Mouse (Mus musculus) adrenal gland, adult 8-10 months (tissue): ENCODE results near the gene Cacna1c. TPM values are rescaled to one million over a fixed set of nuclear protein-coding genes. Genes with fewer than 3 reads are reported as not detected.

Experiments used
- DNase-seq: peaks from one replicate; pipeline ENCODE4 v3.0.0; 2022
- total RNA-seq, 4 experiments: library from RNA; stranded (reverse); gene quantifications; 2 replicates each; pipeline ENCODE4 v1.2.4; 2022

Cacna1c gene
- total RNA-seq, 4 experiments from 2014 or later, result 97.1 to 218 (median 127) TPM

DNA sequence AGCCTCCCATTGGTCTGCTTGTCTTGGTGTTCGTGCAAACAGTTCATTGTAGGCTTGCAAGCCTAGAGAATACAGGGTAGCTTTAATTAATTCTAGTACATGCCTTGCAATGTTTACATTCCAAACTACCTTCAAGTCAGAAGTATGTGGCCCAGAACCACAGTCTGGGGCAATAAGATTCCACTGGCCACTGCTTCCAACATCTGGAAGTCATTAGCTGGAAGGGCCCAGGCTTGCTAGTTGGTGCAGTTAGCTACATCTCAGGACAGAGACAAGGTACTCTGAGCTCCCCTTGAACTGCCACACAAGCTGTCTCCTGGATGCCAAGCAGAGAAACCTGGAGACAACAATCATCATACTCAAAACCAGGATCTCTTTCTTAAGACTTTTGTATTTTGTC, 288.5 kb downstream of the Cacna1c start:
- no peak for DNase-seq

DNA sequence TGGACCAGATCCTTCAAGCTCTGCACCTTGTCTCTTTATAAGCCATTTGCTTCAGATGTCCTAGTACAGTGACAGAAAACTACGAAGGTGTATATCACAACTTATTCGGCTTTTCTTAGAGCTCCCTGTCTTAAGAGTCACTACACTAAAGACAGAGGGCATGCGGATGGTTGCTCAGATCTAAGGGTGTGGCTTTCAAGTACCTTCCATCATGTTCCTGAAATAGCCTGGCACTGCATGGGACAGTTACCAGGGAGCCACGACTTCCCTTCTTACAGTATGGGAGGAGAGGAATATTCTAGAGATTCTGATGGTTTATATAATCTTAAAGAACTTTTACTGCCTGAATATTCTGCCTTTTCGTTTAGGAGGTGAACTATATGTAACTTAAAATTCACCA, 289.3 kb downstream of the Cacna1c start:
- DNase-seq, result no peak

- no peak for DNase-seq
Measured at GRCm38 (mm10) chr6:118899688-118900087, 296.5 kb downstream of the Cacna1c start.

DNA sequence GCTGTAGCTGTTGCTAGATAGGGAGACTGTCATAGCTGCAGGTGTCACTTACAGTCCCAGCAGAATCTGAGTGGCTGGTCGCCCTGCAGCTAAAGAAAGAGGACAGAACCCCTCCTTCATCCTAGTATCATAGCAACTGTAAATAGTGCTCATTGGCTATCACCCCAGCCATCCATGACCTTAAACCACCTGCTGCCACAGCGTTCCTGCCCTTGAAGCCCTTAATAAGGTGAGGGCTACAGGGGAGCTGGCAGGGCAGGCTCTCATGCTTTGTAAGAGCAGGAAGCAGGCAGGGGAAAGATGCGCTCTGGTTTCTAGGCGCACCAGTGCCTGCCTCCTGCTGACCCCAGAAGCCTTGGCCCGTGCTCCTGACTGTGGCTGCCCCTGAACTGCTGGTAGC, 299.1 kb downstream of the Cacna1c start:
- DNase-seq, result no peak

- DNase-seq, result no peak
Measured at GRCm38 (mm10) chr6:118894043-118894442, 302.2 kb downstream of the Cacna1c start.

DNA sequence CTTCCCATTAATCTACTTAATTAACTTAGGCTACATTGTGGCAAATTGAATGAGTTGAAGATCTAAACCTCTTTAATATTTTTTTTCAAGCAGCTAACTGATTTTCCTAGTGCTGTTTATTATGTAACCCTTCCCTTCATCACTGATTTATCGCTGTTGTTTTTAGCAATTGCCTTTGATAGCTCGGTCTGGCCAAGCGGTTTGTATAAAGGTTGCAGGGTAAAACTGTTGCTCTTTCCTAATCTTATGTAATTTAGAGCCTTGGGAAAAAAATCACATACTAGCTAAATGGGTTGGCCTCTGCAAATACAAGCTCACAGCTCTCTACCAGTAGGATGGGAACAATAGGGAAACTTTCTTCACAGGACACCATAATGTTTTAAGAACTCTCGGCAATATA, 306.8 kb downstream of the Cacna1c start:
- peak; percentile 45 for DNase-seq

DNA sequence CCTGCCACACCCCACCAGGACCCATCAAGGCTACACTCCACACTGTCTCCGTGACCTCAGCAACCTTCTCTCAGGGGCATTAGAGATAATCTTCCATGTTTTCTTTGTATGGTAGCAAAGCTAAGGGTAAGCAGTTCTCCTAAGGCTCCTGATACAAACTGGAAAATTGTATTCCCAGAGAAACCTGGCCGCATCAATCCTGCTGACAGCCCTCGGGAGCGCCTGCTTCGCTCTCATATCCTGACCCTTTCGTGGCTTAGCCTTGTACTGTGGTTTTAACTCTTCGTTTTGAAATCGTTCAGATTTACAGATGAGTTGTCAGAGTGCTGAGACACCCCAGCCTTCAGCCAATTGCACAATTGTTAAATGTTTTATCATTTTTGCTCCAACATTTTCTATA, 309.2 kb downstream of the Cacna1c start:
- no peak for DNase-seq

- DNase-seq, result no peak
Measured at GRCm38 (mm10) chr6:118884961-118885360, 311.3 kb downstream of the Cacna1c start.

- DNase-seq, result peak; percentile 46
Measured at GRCm38 (mm10) chr6:118884073-118884551, 312.1 kb downstream of the Cacna1c start.

DNA sequence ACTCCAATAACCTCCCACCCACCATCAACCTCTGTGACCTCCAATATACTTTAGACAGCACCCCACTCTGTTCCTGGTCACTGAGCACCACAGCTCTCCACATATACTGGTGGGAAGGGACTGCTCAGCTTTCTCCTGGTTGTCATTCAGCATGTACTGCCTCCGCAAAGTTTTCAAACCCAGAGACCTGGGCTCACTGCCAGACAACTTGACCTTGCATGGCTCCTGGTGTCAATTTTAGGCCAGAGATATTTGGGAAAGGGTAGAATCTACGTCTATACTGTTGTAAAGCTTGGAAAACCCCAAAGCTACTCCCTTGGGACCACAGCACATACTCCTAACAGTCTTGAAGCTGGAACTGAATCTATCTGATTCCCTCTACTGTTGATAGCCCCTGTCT, 320.0 kb downstream of the Cacna1c start:
- DNase-seq, result peak; percentile 76

GRCm38 (mm10) chr6:118870241-118870841, 325.9 kb downstream of the Cacna1c start:
- DNase-seq, result no peak

DNA sequence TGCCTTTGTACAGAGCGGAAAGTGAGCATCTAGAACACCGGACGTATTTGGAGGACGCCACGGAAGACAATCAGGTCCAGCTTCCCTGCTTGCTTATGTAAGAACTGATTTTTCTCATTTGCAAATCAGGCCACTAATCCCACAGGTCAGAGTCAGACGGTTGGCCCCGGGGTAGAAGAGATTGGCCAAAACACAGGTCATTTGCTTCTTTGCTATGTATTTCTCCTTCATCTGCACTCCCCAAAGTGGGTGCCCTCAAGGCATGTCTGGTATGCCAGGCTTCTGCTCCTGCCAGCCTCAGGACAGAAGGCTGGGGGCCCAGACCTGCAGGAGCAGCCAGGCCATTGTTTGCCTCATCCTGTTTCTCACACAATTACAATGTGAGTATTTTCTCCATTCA, 328.8 kb downstream of the Cacna1c start:
- DNase-seq, result no peak

DNA sequence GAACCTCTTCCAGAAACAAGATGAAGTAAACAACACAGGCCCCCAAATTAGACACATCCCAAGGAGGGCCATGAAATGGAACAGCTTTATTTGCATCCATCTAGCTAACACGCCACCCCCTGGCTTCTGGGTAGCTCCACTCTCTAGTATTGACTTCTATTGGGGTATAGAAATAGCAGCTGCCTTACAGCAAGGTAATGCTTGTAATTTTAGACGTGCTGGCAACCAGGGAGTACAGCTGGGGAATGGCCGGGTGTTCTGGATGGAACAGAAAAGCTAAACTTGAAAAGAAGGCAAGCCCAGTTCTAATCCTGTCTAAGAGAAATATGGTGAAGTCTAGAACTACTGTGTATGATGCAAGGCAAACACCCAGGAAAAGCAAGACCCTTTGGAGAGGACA, 329.3 kb downstream of the Cacna1c start:
- DNase-seq, result no peak

GRCm38 (mm10) chr6:118865777-118866380, 330.3 kb downstream of the Cacna1c start:
- DNase-seq, result no peak

GRCm38 (mm10) chr6:118864696-118865620, 331.3 kb downstream of the Cacna1c start:
- no peak for DNase-seq

- DNase-seq, result no peak
Measured at GRCm38 (mm10) chr6:118862727-118863126, 333.5 kb downstream of the Cacna1c start.

GRCm38 (mm10) chr6:118862091-118862490, 334.1 kb downstream of the Cacna1c start:
- DNase-seq, result no peak

GRCm38 (mm10) chr6:118858431-118858830, 337.8 kb downstream of the Cacna1c start:
- no peak for DNase-seq

GRCm38 (mm10) chr6:118852131-118852530, 344.1 kb downstream of the Cacna1c start:
- no peak for DNase-seq

DNA sequence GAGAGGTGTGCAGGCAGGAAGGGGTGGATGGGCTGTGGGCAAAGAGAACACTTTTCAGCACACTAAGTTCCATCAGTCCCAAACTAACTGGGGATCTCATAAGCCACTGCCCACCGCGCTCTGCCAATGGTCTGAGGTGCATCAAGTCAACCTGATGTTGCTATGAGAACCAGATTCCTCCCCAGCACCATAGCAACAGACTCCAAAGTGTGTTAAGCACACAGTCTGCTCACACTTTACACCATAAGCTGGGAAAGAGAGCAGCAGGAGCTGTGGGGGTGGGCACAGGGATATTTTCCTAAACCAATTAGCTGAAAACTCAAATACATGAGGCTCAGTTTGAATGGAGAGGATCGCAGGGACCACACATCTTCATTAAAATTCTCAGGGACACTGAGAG, 345.1 kb downstream of the Cacna1c start:
- no peak for DNase-seq

- DNase-seq, result no peak
Measured at GRCm38 (mm10) chr6:118848640-118849039, 347.6 kb downstream of the Cacna1c start.

- DNase-seq, result peak; percentile 65
Measured at GRCm38 (mm10) chr6:118847751-118848150, 348.5 kb downstream of the Cacna1c start.

- DNase-seq, result peak; percentile 39
Measured at GRCm38 (mm10) chr6:118845829-118846228, 350.4 kb downstream of the Cacna1c start.
